Mouse (Mus musculus) right cerebral cortex, postnatal 14 days (tissue): ENCODE measurements around the gene Sox12.
"Not testable (repeated sequence)": the region's sequence is repeated elsewhere in the genome, so short reads cannot be mapped to it uniquely, and the experiment has no call there.

Experiments
- DNase-seq: peaks from one replicate; pipeline ENCODE4 v3.0.0; 2022

Sox12 gene

GRCm38 (mm10) chr2:152397680-152398435, at the start of gene Sox12:
TSS of gene Sox12 (minus strand) at chr2:152398063.
- DNase-seq = peak; percentile 100

GRCm38 (mm10) chr2:152447461-152447860, 49.6 kb upstream of the Sox12 start:
- no peak for DNase-seq

DNA sequence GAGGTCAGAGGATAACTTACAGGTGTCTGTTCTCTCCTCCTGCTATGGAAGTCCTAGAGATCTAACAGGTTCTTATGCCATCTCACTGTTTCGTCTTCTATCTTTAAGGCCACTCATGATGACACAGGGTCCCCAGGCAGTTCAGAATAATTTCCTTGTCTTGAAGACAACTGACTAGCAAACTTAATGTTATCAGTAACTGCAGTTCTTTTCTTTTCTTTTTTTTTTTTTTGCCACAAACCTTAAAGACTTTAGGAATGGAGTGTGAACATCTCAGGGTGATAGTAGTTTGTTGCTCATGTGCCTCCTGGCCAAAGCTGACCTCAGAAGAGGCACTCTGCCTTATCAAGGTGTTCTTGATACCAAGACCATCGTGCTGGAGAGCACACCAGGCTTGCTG, 48.8 kb upstream of the Sox12 start:
- no peak for DNase-seq

GRCm38 (mm10) chr2:152443281-152443680, 45.4 kb upstream of the Sox12 start:
- DNase-seq = peak; percentile 65

- no peak for DNase-seq
These were observed 44.5 kb upstream of the Sox12 start for GRCm38 (mm10) chr2:152442322-152442721.

DNA sequence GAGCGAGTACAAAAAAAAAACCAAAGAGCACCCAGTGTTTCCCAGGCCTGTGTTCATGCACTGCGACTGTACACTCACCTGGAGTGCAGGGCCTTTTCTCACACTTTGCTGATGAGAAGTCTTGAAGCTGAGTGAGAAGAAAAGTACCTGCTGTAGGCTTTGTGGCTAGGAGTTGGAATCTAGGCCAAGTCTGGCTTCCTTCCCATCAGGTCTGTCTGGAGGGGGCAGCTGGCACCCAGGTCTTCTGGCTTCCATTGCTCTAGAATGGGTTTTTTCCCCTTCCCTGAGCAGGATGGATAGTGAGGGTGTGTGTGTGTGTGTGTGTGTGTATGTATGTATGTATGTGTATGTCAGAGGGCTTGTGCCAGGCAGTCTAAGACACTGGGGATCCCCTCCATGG, 42.0 kb upstream of the Sox12 start:
- DNase-seq = no peak

DNA sequence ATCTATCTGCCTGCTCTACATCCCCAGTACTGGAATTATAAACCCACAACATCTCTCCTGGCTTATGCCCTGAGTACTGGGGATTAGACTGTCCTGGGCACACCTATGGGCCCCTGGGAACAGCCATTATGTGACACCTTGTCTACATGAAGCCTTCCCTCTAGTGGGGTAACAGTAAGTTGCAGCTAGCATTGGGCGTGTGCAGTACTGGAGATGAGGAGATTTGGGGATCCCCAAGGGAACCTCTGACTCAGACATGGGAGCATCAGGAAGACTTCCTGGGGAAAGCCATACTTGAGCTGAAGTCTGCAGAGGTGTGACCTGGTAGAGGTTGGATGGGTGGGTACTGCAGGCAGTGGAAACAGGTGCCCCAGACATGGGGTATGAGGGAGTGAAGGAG, 41.1 kb upstream of the Sox12 start:
- DNase-seq = no peak

GRCm38 (mm10) chr2:152436983-152437860, 39.4 kb upstream of the Sox12 start:
- peak; percentile 87 for DNase-seq

DNA sequence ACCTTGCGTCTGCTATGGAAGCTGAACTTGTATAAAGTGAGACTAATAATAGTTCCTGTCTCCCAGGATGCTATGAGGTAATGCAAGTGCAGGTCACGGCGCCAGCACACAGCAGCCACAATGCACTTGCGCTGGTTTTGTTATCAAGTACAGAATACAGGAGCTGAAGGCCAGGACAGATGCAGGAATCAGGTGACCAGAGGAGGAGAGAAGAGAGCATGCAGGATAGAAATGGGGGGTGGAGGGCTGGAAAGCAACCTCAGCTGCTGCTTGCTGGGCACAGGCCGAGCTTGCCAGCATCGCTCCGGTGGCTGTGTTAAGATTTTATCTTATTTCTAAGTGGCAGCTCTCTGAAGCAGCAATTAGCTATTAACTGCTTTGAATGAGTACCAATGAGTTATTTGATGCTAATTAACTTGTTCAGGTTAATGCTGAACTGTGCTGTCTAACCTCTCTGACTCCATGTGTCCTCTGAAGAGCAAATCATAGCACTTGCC, 38.6 kb upstream of the Sox12 start:
- DNase-seq = no peak

DNA sequence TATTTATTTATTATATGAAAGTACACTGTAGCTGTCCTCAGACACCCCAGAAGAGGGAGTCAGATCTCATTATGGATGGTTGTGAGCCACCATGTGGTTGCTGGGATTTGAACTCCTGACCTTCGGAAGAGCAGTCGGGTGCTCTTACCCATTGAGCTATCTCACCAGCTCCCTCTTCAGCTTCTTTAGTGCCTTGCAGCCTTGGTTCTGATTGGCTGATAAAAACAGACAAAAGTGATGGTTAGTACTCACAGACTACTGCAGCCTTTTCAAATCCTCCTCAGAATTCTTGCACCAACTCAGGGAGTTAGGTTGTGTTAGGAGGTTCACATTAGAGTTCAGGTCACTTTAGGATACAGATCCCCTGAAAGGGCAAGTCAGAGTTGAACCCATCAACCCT, 30.6 kb upstream of the Sox12 start:
- not testable (repeated sequence) for DNase-seq

DNA sequence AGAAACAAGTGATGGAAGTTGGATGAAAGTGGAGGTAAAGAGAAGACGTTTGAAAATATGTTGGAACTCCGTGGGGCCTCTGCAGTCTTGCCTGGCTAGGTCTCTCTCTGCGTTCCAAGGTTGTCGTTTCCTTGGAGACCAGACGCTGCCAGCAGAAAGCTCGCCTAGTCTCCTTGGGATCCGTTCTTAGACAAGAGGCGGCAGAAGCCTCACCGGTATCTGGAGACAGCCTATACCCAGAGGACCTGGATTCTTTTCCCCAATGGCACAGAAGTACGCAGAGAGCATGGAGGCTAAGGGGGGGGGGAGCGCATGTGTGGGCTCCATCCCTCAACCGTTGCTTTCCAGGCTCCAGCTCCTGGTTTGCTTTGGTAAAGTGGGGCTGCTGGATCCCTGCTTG, 29.6 kb upstream of the Sox12 start:
- DNase-seq = peak; percentile 52

DNA sequence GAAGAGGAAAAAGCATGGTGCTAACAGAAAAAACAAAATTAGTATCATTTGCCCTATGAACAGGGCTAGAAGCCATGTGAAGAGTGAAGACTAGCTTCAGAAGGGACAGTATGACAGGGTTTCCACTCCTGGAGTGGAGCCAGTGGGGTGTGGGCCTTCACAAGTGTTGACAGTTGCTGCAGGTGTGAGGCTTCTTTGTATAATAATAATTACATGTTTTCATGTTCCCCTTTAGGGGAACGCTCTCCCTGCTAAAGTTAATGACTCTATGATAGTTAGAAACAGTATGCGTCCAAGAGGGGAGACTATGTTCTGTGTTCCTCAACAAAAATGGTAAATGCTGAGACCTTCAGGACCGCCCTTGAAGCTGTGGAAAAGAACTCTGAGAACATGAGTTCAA, 17.9 kb upstream of the Sox12 start:
- DNase-seq = no peak

GRCm38 (mm10) chr2:152415287-152415686, 17.4 kb upstream of the Sox12 start, which contains the start of gene 6820408C15Rik:
TSS of gene 6820408C15Rik (plus strand) at chr2:152415587.
- DNase-seq = no peak

DNA sequence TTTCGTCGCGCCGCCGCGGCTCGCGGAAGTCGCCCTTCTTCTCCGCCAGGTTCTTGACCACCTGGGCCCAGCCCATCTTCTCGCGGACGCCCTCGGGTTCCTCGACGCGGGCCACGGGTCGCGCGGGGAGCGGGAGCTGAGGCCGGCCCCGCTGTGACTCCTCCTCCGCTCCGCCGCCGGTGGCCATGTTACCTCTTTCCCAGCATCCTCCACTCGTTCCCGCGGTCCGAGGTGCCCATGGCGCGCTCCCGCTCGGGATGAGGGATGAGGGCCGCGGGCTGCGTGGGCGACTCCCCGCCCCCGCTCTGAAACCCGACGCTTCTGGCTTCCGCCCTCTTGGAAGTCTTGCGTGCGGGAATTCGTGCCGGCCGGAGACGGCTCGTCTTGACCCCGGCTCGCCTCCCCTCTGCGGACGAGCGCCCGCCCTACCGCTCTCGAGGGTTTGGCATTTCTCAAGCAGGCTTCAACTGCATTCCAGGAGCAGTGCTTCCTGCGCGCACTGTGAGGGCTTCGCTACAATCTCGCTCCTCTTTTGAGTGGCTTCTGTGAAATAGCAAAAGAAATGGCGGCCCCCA, 16.8 kb upstream of the Sox12 start, which contains the start of gene Zcchc3:
Gene Zcchc3 (minus strand): TSS at position 437 of the 575 bp plus-strand sequence.
- peak; percentile 89 for DNase-seq

GRCm38 (mm10) chr2:152413765-152414584, 16.1 kb upstream of the Sox12 start:
- peak; percentile 41 for DNase-seq

GRCm38 (mm10) chr2:152413158-152413764, 15.4 kb upstream of the Sox12 start:
- DNase-seq = no peak

- no peak for DNase-seq
These were observed 14.8 kb upstream of the Sox12 start for GRCm38 (mm10) chr2:152412526-152413157.

GRCm38 (mm10) chr2:152411471-152411870, 13.6 kb upstream of the Sox12 start:
- no peak for DNase-seq

DNA sequence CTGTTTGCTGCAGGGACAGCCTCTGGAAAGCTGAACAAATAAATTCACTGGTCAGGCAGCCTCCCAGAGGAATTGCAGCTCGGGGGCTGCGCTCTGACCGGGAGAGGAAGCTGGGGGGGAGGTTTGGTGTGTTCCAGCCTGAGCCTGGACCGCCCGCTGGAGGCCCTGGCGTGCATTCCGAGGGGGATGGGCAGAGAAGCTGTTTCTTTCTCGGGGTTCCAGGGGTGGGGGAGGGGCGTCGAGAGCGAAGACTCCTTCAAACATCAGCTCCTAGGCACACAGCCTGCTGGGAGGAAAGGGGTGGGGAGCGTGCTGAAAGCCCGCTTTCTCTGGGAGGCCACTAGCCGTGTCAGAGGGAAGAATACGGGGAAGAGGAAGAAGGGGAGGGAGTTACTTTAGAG, 13.1 kb upstream of the Sox12 start:
- DNase-seq = peak; percentile 85

- no peak for DNase-seq
These were observed 11.9 kb upstream of the Sox12 start for GRCm38 (mm10) chr2:152409781-152410180.

DNA sequence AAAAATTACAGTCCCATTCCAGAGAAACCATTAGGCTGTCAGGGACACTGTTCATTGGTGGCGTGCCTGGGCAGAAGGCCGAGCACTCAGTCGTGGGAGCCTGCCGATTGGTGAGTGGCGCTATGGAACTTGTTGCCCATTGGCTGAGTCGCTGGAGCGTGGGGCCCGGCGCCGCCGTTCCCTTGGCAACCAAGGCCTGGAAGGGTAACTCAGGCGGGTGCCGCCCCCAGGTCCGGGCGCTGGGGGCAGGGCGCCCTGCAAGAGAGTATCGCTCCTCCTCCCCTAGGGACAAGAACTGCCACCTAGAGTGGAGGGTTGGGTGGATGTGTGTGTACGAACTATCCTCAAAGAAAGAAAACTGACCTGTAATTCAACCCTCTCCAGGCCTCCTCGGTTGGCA, 8.3 kb upstream of the Sox12 start:
- DNase-seq = peak; percentile 96
